In genomic region chr2:78311766-78312491, GRCm38 (mm10) we compare ENCODE assay signal across 16 mouse cellular contexts.
A peak's percentile ranks its signal among the peaks of the same experiment; 100 is the strongest.
DNase-seq lines count a peak whose midpoint lies in the region; ATAC-seq lines count a peak whose summit lies in the region.
"Had no signal": no experiment of that assay in that cellular context is flagged by ENCODE, and none has a peak within 500 bp of the region (broad histone marks: within the 10 kb centered on the region; RNA-seq: fewer than 3 reads in every experiment).

No protein-coding gene starts in this region.

- H3K9me3 ChIP-seq in forebrain, embryonic 15.5 days: no peaks in the 10 kb centered on the region
- no peaks in the 10 kb centered on the region for H3K9me3 ChIP-seq in forebrain, embryonic 12.5 days
- no peaks in the 10 kb centered on the region for H3K9me3 ChIP-seq in neural tube, embryonic 13.5 days
- H3K9me3 ChIP-seq: heart, embryonic 13.5 days had no signal

- WGBS in forebrain, embryonic 15.5 days: 45% methylated on average over 13 of the region's 13 CpGs
- 68% methylated on average over 13 of the region's 13 CpGs for WGBS in forebrain, embryonic 12.5 days
- WGBS in neural tube, embryonic 13.5 days: 55% methylated on average over 13 of the region's 13 CpGs

- peaks cover 8% of the 10 kb centered on the region for H3K4me1 ChIP-seq in forebrain, embryonic 15.5 days
- H3K4me1 ChIP-seq in forebrain, embryonic 12.5 days: no peaks in the 10 kb centered on the region
- H3K4me1 ChIP-seq in neural tube, embryonic 13.5 days (replicated peaks): peaks cover 7% of the 10 kb centered on the region; the same call in 1 of the 2 replicates
- H3K4me1 ChIP-seq: heart, embryonic 13.5 days had no signal

- H3K27ac ChIP-seq in forebrain, embryonic 15.5 days (replicated peaks): no peak overlapping the region
- H3K27ac ChIP-seq in forebrain, embryonic 12.5 days: no peak overlapping the region
- H3K27ac ChIP-seq in neural tube, embryonic 13.5 days (replicated peaks): peak overlapping the region; percentile 38; the same call in 1 of the 2 replicates
- H3K27ac ChIP-seq: heart, embryonic 13.5 days had no signal

- H3K9ac ChIP-seq in forebrain, embryonic 15.5 days (replicated peaks): no peak overlapping the region
- no peak overlapping the region for H3K9ac ChIP-seq in forebrain, embryonic 12.5 days
- no peak overlapping the region for H3K9ac ChIP-seq in neural tube, embryonic 13.5 days
- H3K9ac ChIP-seq: heart, embryonic 13.5 days had no signal

- no peak for DNase-seq in neural tube, embryonic 10.5 days (ENCODE audit: extremely low spot score, low spot score)
- peak; percentile 25 to 44 for DNase-seq in cerebellum, postnatal 36 days
- no peak for DNase-seq in urinary bladder, postnatal 25 days (ENCODE audit: low spot score)
- no peak for DNase-seq in natural killer cell, adult 2 months (ENCODE audit: low spot score in 2 of 2)
- DNase-seq: B cell, adult 2 months; kidney, adult 18-20 months; kidney, postnatal 14 days; layer of hippocampus, adult 9-11 months; liver; lung, adult 2 months; lung, postnatal 4 days; thymus, postnatal 14 days had no signal

- no peaks in the 10 kb centered on the region for H3K36me3 ChIP-seq in forebrain, embryonic 15.5 days
- no peaks in the 10 kb centered on the region for H3K36me3 ChIP-seq in forebrain, embryonic 12.5 days (replicated peaks)
- H3K36me3 ChIP-seq in neural tube, embryonic 13.5 days: no peaks in the 10 kb centered on the region
- H3K36me3 ChIP-seq: heart, embryonic 13.5 days had no signal

- ATAC-seq in forebrain, embryonic 15.5 days (replicated peaks): peak; percentile 55
- no peak for ATAC-seq in forebrain, embryonic 12.5 days (ENCODE audit: low FRiP score)
- ATAC-seq in neural tube, embryonic 13.5 days (ENCODE audit: low read depth): no peak

- H3K4me2 ChIP-seq in forebrain, embryonic 15.5 days (replicated peaks): no peak overlapping the region
- no peak overlapping the region for H3K4me2 ChIP-seq in forebrain, embryonic 12.5 days
- H3K4me2 ChIP-seq in neural tube, embryonic 13.5 days: no peak overlapping the region
- H3K4me2 ChIP-seq: heart, embryonic 13.5 days had no signal

- no peak overlapping the region for H3K4me3 ChIP-seq in forebrain, embryonic 15.5 days
- H3K4me3 ChIP-seq in forebrain, embryonic 12.5 days (replicated peaks): no peak overlapping the region
- no peak overlapping the region for H3K4me3 ChIP-seq in neural tube, embryonic 13.5 days
- H3K4me3 ChIP-seq: heart, embryonic 13.5 days had no signal

- no peaks in the 10 kb centered on the region for H3K27me3 ChIP-seq in forebrain, embryonic 15.5 days
- H3K27me3 ChIP-seq in forebrain, embryonic 12.5 days: no peaks in the 10 kb centered on the region
- H3K27me3 ChIP-seq in neural tube, embryonic 13.5 days: no peaks in the 10 kb centered on the region
- H3K27me3 ChIP-seq: heart, embryonic 13.5 days had no signal

Comparison
In these comparisons a context has a peak if more than half of its experiments do, and no peak if none do; other contexts are left out.
1. DNase-seq: peak in cerebellum, postnatal 36 days (2 of 2); none in neural tube, embryonic 10.5 days (single experiment), urinary bladder, postnatal 25 days (single experiment) and natural killer cell, adult 2 months (0 of 2).